ENCODE assay signal across 8 mouse cellular contexts in the genomic region with DNA sequence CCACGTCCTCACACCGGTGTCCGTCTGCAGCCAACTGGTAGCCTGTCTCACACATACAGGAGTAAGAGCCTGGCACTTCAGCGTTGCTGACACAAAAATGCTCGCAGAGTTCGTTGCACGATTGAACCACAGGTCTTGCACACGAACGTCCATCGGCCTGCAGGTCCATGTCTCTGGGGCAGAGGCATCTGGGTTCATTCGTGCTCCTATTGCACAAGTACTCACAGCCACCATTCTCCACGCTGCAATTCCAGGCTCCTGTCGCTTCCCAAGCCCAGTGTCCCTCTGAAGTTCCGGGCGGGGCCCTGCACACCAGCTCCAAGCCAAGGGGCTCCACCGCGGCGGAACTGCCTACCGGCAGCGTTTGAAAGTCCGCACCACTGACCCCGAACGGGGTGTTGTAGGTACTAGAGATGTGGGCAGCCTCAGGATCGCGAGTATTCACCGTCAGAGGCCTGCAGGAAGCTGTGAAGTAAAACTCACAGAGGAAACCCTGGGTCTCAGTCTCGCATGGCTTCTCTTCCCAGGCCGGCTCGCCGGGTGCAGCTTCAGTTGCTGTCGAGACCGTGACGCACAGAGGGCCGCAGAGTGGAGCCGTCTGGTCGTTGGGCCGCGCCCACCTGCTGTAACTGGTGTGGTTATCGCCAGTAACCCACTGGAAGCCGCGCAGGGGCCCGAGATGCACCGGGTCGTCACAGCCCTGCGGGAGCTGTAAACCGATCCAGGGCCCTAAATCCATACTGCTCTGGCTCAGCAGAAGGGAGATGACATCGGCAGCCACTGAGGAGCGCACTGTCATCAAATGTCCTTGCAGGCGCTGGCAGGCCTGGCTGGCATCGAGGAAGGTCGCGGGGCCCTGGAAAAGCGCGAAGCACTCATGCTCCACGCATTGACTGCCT. TPM values are rescaled to one million over a fixed set of nuclear protein-coding genes. Genes with fewer than 3 reads are reported as not detected.
A peak's percentile ranks its signal among the peaks of the same experiment; 100 is the strongest.
DNase-seq lines count a peak whose midpoint lies in the region; ATAC-seq and TF ChIP-seq lines count a peak whose summit lies in the region.

No protein-coding gene starts in this region.

- peak; percentile 59 for DNase-seq in embryonic facial prominence, embryonic 10.5 days (ENCODE audit: low spot score)
- peak; percentile 64 to 77 for DNase-seq in kidney, postnatal 4 days
- DNase-seq in mesoderm, embryonic 11.5 days (ENCODE audit: low read depth, low spot score) = peak; percentile 41
- peak; percentile 40 for DNase-seq in stomach, postnatal 0 days (ENCODE audit: low spot score)

- TF ChIP-seq EP300 in stomach, postnatal 0 days (optimal IDR thresholded peaks at IDR 0.05) = no peak

- H3K4me2 ChIP-seq in heart, embryonic 15.5 days = peak overlapping the region; percentile 77
- peak overlapping the region; percentile 79 for H3K4me2 ChIP-seq in stomach, postnatal 0 days (replicated peaks; ENCODE audit: low read depth)

- no peak for ATAC-seq in erythroblast, adult 5-6 weeks (replicated peaks; ENCODE audit: low FRiP score, poor library complexity, severe bottlenecking)
- ATAC-seq in heart, embryonic 15.5 days (replicated peaks; ENCODE audit: insufficient number of reproducible peaks, insufficient read depth, low FRiP score, low read depth) = peak; percentile 47; the same call in 1 of the 2 replicates
- ATAC-seq in stomach, postnatal 0 days (ENCODE audit: low FRiP score, low TSS enrichment) = peak; percentile 60
- ATAC-seq in CD4-positive, CD25-positive, alpha-beta regulatory T cell, adult 4 months = no peak

- H3K27ac ChIP-seq in embryonic facial prominence, embryonic 10.5 days (replicated peaks) = peak overlapping the region; percentile 57
- H3K27ac ChIP-seq in heart, embryonic 15.5 days = peak overlapping the region; percentile 46
- H3K27ac ChIP-seq in stomach, postnatal 0 days (replicated peaks) = peak overlapping the region; percentile 71

- no peaks in the 10 kb centered on the region; the same call in 1 of the 2 replicates for H3K4me1 ChIP-seq in erythroblast, embryonic 14.5 days (ENCODE audit: control insufficient read depth)
- H3K4me1 ChIP-seq in embryonic facial prominence, embryonic 10.5 days = peaks cover 36% of the 10 kb centered on the region
- H3K4me1 ChIP-seq in heart, embryonic 15.5 days (replicated peaks) = peaks cover 30% of the 10 kb centered on the region
- peaks cover 5% of the 10 kb centered on the region for H3K4me1 ChIP-seq in stomach, postnatal 0 days (replicated peaks; ENCODE audit: control insufficient read depth, insufficient read depth)

- WGBS in embryonic facial prominence, embryonic 10.5 days = 4% methylated on average over 55 of the region's 55 CpGs
- WGBS in heart, embryonic 15.5 days = 5% methylated on average over 55 of the region's 55 CpGs
- 11% methylated on average over 55 of the region's 55 CpGs for WGBS in stomach, postnatal 0 days

- TF ChIP-seq CTCF in stomach, postnatal 0 days (IDR thresholded peaks at IDR 0.05; ENCODE audit: low read depth) = no peak

- H3K36me3 ChIP-seq in erythroblast, embryonic 14.5 days (ENCODE audit: control insufficient read depth) = no peaks in the 10 kb centered on the region
- no peaks in the 10 kb centered on the region for H3K36me3 ChIP-seq in embryonic facial prominence, embryonic 10.5 days (replicated peaks)
- no peaks in the 10 kb centered on the region for H3K36me3 ChIP-seq in heart, embryonic 15.5 days
- H3K36me3 ChIP-seq in stomach, postnatal 0 days (ENCODE audit: control insufficient read depth, insufficient read depth, low read length) = no peaks in the 10 kb centered on the region

- H3K27me3 ChIP-seq in erythroblast, embryonic 14.5 days (ENCODE audit: control insufficient read depth) = peaks cover 30% of the 10 kb centered on the region
- peaks cover 61% of the 10 kb centered on the region for H3K27me3 ChIP-seq in embryonic facial prominence, embryonic 10.5 days (replicated peaks; ENCODE audit: low read depth, poor library complexity, severe bottlenecking)
- peaks cover 24% of the 10 kb centered on the region for H3K27me3 ChIP-seq in heart, embryonic 15.5 days
- H3K27me3 ChIP-seq in stomach, postnatal 0 days (ENCODE audit: control insufficient read depth, insufficient read depth, low read length) = 0 out of 2 replicates have a peak, but pooled peaks cover 2% of the 10 kb centered on the region

- peak overlapping the region; percentile 57 for H3K9ac ChIP-seq in heart, embryonic 15.5 days
- peak overlapping the region; percentile 52 for H3K9ac ChIP-seq in stomach, postnatal 0 days (ENCODE audit: low read length)

- H3K4me3 ChIP-seq in erythroblast, embryonic 14.5 days (replicated peaks) = peak overlapping the region; percentile 11
- H3K4me3 ChIP-seq in embryonic facial prominence, embryonic 10.5 days = peak overlapping the region; percentile 57
- H3K4me3 ChIP-seq in heart, embryonic 15.5 days = peak overlapping the region; percentile 54
- H3K4me3 ChIP-seq in stomach, postnatal 0 days (ENCODE audit: low read depth, low read length) = peak overlapping the region; percentile 46

- no peaks in the 10 kb centered on the region for H3K9me3 ChIP-seq in erythroblast, embryonic 14.5 days (ENCODE audit: control insufficient read depth, low read length)
- H3K9me3 ChIP-seq in embryonic facial prominence, embryonic 10.5 days = no peaks in the 10 kb centered on the region
- H3K9me3 ChIP-seq in heart, embryonic 15.5 days (replicated peaks) = no peaks in the 10 kb centered on the region
- no peaks in the 10 kb centered on the region for H3K9me3 ChIP-seq in stomach, postnatal 0 days (ENCODE audit: control insufficient read depth, low read length)

RNA-seq across cellular contexts. Expression of a gene that starts 0.8 kb away (rescaled TPM):
- not detected in 2 replicates for polyA plus RNA-seq in erythroblast, embryonic 14.5 days (2012)
- total RNA-seq in erythroblast, adult 5-6 weeks (2015; ENCODE audit: low replicate concordance) = 2.3 and 3.1 TPM in 2 replicates
- 2.9 and 4.7 TPM in 2 replicates for total RNA-seq in erythroblast, adult 5-6 weeks (2017; ENCODE audit: low replicate concordance)
- polyA plus RNA-seq in embryonic facial prominence, embryonic 10.5 days (2016; fragmentation: Nextera tagmentation; extraction: Ambion mirVana) = 6.3 and 7.3 TPM in 2 replicates
- polyA plus RNA-seq in heart, embryonic 15.5 days (2015; fragmentation: Nextera tagmentation; extraction: Ambion mirVana) = 15.9 and 22.8 TPM in 2 replicates
- polyA plus RNA-seq in stomach, postnatal 0 days (2015; fragmentation: Nextera tagmentation; extraction: Ambion mirVana) = 17.5 and 17.9 TPM in 2 replicates
- polyA plus RNA-seq in CD4-positive, CD25-positive, alpha-beta regulatory T cell, adult 4 months (2017; shearing (Covaris generic)) = under 1 TPM in 1 of 2 experiments, not detected in 1; 0.08 TPM

RNA-seq across cellular contexts. Expression of a gene that starts 12.1 kb away (rescaled TPM):
- not detected in 2 replicates for polyA plus RNA-seq in erythroblast, embryonic 14.5 days (2012)
- not detected in 2 replicates for total RNA-seq in erythroblast, adult 5-6 weeks (2015; ENCODE audit: low replicate concordance)
- total RNA-seq in erythroblast, adult 5-6 weeks (2017; ENCODE audit: low replicate concordance) = 0.77 TPM in 1 of 2 replicates, not detected in the other
- 0.85 and 1.0 TPM in 2 replicates for polyA plus RNA-seq in embryonic facial prominence, embryonic 10.5 days (2016; fragmentation: Nextera tagmentation; extraction: Ambion mirVana)
- 0.48 and 1.0 TPM in 2 replicates for polyA plus RNA-seq in heart, embryonic 15.5 days (2015; fragmentation: Nextera tagmentation; extraction: Ambion mirVana)
- 0.31 and 0.49 TPM in 2 replicates for polyA plus RNA-seq in stomach, postnatal 0 days (2015; fragmentation: Nextera tagmentation; extraction: Ambion mirVana)
- not detected for polyA plus RNA-seq in CD4-positive, CD25-positive, alpha-beta regulatory T cell, adult 4 months (2017; shearing (Covaris generic))

RNA-seq across cellular contexts. Expression of a gene that starts 36.1 kb away (rescaled TPM):
- 0.01 TPM in 2 replicates for polyA plus RNA-seq in erythroblast, embryonic 14.5 days (2012)
- total RNA-seq in erythroblast, adult 5-6 weeks (2015; ENCODE audit: low replicate concordance) = 8.8 and 14.2 TPM in 2 replicates
- 9.1 and 9.4 TPM in 2 replicates for total RNA-seq in erythroblast, adult 5-6 weeks (2017; ENCODE audit: low replicate concordance)
- polyA plus RNA-seq in embryonic facial prominence, embryonic 10.5 days (2016; fragmentation: Nextera tagmentation; extraction: Ambion mirVana) = 5.1 and 5.6 TPM in 2 replicates
- 25.7 and 26.2 TPM in 2 replicates for polyA plus RNA-seq in heart, embryonic 15.5 days (2015; fragmentation: Nextera tagmentation; extraction: Ambion mirVana)
- polyA plus RNA-seq in stomach, postnatal 0 days (2015; fragmentation: Nextera tagmentation; extraction: Ambion mirVana) = 3.9 and 4.3 TPM in 2 replicates
- polyA plus RNA-seq in CD4-positive, CD25-positive, alpha-beta regulatory T cell, adult 4 months (2017; shearing (Covaris generic)) = under 1 TPM in 1 of 2 experiments, not detected in 1; 0.13 TPM

Comparison
In these comparisons a context has a peak if more than half of its experiments do, and no peak if none do; other contexts are left out.
1. ATAC-seq: peak in heart, embryonic 15.5 days (single experiment) and stomach, postnatal 0 days (single experiment); none in erythroblast, adult 5-6 weeks (single experiment) and CD4-positive, CD25-positive, alpha-beta regulatory T cell, adult 4 months (single experiment).
2. Peak in every context shown above with its lines, with median percentiles within 50 percentile points of each other: H3K4me3 ChIP-seq, DNase-seq and H3K27ac ChIP-seq.